Comparison of ENCODE assay signal across 8 mouse cellular contexts in the genomic region with DNA sequence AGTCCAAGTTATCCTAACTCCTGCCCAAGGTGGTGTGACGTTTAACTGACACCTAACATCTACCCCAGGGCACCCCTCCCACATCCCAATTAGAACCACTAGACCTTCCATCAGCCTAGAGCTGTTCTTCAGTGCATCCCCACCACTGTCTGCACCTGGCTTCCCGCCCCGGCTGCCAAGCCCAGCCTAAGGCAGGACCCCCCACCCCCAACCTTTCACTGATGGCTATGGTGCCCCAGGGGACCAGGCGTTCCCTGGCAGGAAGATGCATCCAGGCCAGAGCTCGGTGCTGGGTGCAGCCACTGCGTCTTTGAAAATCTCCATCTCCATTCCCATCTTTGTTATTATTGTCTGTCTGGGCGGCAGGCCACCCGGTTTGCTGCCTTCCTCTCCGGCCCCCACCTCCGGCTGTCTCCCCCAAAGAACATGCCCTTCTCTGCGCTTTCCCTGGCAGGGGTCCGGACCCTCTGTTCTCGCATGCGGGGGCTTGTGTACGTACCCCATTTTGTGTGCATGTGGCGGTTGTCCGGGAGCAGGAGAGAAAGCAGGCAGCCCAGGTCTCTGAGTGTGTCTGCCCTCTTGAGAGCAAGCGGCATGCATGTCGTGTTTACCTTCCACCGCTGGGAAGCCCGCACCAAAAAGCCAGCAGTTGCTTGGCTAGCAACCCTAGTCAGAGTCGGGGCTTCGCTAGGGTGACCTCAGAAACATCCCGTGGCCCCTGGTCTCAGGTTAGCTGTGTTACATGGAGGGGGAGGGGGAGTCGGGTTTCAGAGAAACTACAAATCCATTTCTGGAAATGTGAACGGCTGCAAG.
A peak's percentile ranks its signal among the peaks of the same experiment; 100 is the strongest.
DNase-seq lines count a peak whose midpoint lies in the region; ATAC-seq lines count a peak whose summit lies in the region.

No protein-coding gene starts in this region.

- H3K9ac ChIP-seq in liver, embryonic 11.5 days (ENCODE audit: low read depth, low read length) = no peak overlapping the region
- H3K9ac ChIP-seq in embryonic facial prominence, embryonic 13.5 days = peak overlapping the region; percentile 85
- H3K9ac ChIP-seq in intestine, embryonic 15.5 days = peak overlapping the region; percentile 75

- H3K36me3 ChIP-seq in liver, embryonic 11.5 days (ENCODE audit: control insufficient read depth, insufficient read depth, low read length) = no peaks in the 10 kb centered on the region
- peaks cover 3% of the 10 kb centered on the region; the same call in 1 of the 2 replicates for H3K36me3 ChIP-seq in embryonic facial prominence, embryonic 13.5 days
- no peaks in the 10 kb centered on the region for H3K36me3 ChIP-seq in intestine, embryonic 15.5 days

- no peaks in the 10 kb centered on the region for H3K9me3 ChIP-seq in liver, embryonic 11.5 days (ENCODE audit: control insufficient read depth, low read length)
- H3K9me3 ChIP-seq in embryonic facial prominence, embryonic 13.5 days = no peaks in the 10 kb centered on the region
- no peaks in the 10 kb centered on the region for H3K9me3 ChIP-seq in intestine, embryonic 15.5 days

- H3K4me2 ChIP-seq in liver, embryonic 11.5 days = peak overlapping the region; percentile 84
- H3K4me2 ChIP-seq in embryonic facial prominence, embryonic 13.5 days = peak overlapping the region; percentile 93
- peak overlapping the region; percentile 81 for H3K4me2 ChIP-seq in intestine, embryonic 15.5 days (replicated peaks)

- WGBS in liver, embryonic 11.5 days = 28% methylated on average over 26 of the region's 26 CpGs
- WGBS in embryonic facial prominence, embryonic 13.5 days = 5% methylated on average over 26 of the region's 26 CpGs
- 18% methylated on average over 26 of the region's 26 CpGs for WGBS in intestine, embryonic 15.5 days

- H3K4me1 ChIP-seq in liver, embryonic 11.5 days (replicated peaks; ENCODE audit: control insufficient read depth, insufficient read depth, low read length) = peaks cover 18% of the 10 kb centered on the region
- H3K4me1 ChIP-seq in embryonic facial prominence, embryonic 13.5 days = peaks cover 61% of the 10 kb centered on the region
- H3K4me1 ChIP-seq in intestine, embryonic 15.5 days (replicated peaks) = peaks cover 63% of the 10 kb centered on the region

- no peak for DNase-seq in liver, embryonic 11.5 days (ENCODE audit: low spot score)
- no peak for DNase-seq in liver
- peak; percentile 51 for DNase-seq in neural tube, embryonic 10.5 days (ENCODE audit: extremely low spot score, low spot score)
- no peak for DNase-seq in adrenal gland, postnatal 25 days
- DNase-seq in right cerebral cortex, postnatal 36 days (ENCODE audit: low spot score in 2 of 2) = no peak
- no peak for DNase-seq in urinary bladder, postnatal 10 days (ENCODE audit: low spot score)

- peaks cover 35% of the 10 kb centered on the region for H3K27me3 ChIP-seq in liver, embryonic 11.5 days (replicated peaks; ENCODE audit: control insufficient read depth, insufficient read depth, low read length)
- no peaks in the 10 kb centered on the region for H3K27me3 ChIP-seq in embryonic facial prominence, embryonic 13.5 days
- H3K27me3 ChIP-seq in intestine, embryonic 15.5 days (replicated peaks) = no peaks in the 10 kb centered on the region

- peak overlapping the region; percentile 67; the same call in 1 of the 2 replicates for H3K4me3 ChIP-seq in liver, embryonic 11.5 days (ENCODE audit: low read depth, low read length)
- H3K4me3 ChIP-seq in embryonic facial prominence, embryonic 13.5 days = peak overlapping the region; percentile 85
- H3K4me3 ChIP-seq in intestine, embryonic 15.5 days (replicated peaks) = peak overlapping the region; percentile 67

- no peak for ATAC-seq in liver, embryonic 11.5 days (replicated peaks; ENCODE audit: low FRiP score)
- ATAC-seq in embryonic facial prominence, embryonic 13.5 days (ENCODE audit: insufficient number of reproducible peaks, insufficient read depth, low FRiP score, low TSS enrichment, low read depth) = no peak
- ATAC-seq in intestine, embryonic 15.5 days = no peak

- H3K27ac ChIP-seq in liver, embryonic 11.5 days (ENCODE audit: low read depth, low read length) = no peak overlapping the region
- H3K27ac ChIP-seq in embryonic facial prominence, embryonic 13.5 days = peak overlapping the region; percentile 86
- peak overlapping the region; percentile 25 for H3K27ac ChIP-seq in intestine, embryonic 15.5 days
